Mouse (Mus musculus): ENCODE data around the gene Cfap221.

- TF ChIP-seq CTCF (IDR thresholded peaks at IDR 0.05; ENCODE audit: low read depth) = no peak
- TF ChIP-seq EP300 (optimal IDR thresholded peaks at IDR 0.05) = no peak
Observed at GRCm38 (mm10) chr1:120042421-120042820, 45.4 kb upstream of the Cfap221 start.

Data from stomach, postnatal 0 days (tissue).